24 mouse cellular contexts compared by ENCODE assay signal in the genomic region with DNA sequence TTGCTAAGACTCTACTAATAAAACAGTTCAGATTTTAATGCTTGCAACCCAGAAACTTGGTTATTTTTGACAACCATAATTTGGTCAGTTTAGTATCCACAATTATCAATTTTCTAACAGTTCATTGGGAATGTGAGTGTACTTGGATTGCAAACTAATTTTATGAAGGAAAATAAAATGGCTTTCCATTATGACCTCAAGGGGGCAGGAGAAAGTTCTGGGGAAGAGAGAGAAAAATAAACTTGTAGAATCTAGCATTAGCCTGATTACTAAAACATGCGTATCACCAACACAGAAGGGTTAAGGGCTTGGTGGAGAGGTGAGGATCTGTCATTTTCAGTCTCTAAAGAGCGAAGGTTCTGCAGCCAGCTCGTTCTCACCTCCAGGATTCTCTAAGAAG.
DNase-seq lines count a peak whose midpoint lies in the region; ATAC-seq and TF ChIP-seq lines count a peak whose summit lies in the region.
"Had no signal": no experiment of that assay in that cellular context is flagged by ENCODE, and none has a peak within 500 bp of the region (broad histone marks: within the 10 kb centered on the region; RNA-seq: fewer than 3 reads in every experiment).

No protein-coding gene starts in this region.

- H3K4me3 ChIP-seq in intestine, postnatal 0 days (ENCODE audit: low read depth, low read length), result no peak overlapping the region
- H3K4me3 ChIP-seq in intestine, embryonic 16.5 days (ENCODE audit: low read length), result no peak overlapping the region
- H3K4me3 ChIP-seq in liver, postnatal 0 days (ENCODE audit: low read depth, low read length), result no peak overlapping the region
- H3K4me3 ChIP-seq in liver, embryonic 11.5 days (ENCODE audit: low read depth, low read length), result no peak overlapping the region
- H3K4me3 ChIP-seq: embryonic facial prominence, embryonic 13.5 days; erythroblast, embryonic 14.5 days; forebrain, embryonic 12.5 days; hindbrain, embryonic 15.5 days; limb, embryonic 15.5 days; liver, embryonic 15.5 days; midbrain, embryonic 10.5 days; neural tube, embryonic 15.5 days had no signal

- no peaks in the 10 kb centered on the region for H3K36me3 ChIP-seq in intestine, postnatal 0 days (ENCODE audit: control insufficient read depth, insufficient read depth)
- no peaks in the 10 kb centered on the region for H3K36me3 ChIP-seq in intestine, embryonic 16.5 days (ENCODE audit: control insufficient read depth, insufficient read depth, low read length)
- H3K36me3 ChIP-seq in liver, postnatal 0 days (replicated peaks; ENCODE audit: insufficient read depth, low read length), result no peaks in the 10 kb centered on the region
- no peaks in the 10 kb centered on the region for H3K36me3 ChIP-seq in liver, embryonic 11.5 days (ENCODE audit: control insufficient read depth, insufficient read depth, low read length)
- H3K36me3 ChIP-seq: embryonic facial prominence, embryonic 13.5 days; forebrain, embryonic 12.5 days; hindbrain, embryonic 15.5 days; limb, embryonic 15.5 days; liver, embryonic 15.5 days; midbrain, embryonic 10.5 days; neural tube, embryonic 15.5 days had no signal

- H3K27me3 ChIP-seq in intestine, postnatal 0 days (replicated peaks; ENCODE audit: control insufficient read depth, insufficient read depth, low read length), result no peaks in the 10 kb centered on the region
- H3K27me3 ChIP-seq in intestine, embryonic 16.5 days (replicated peaks; ENCODE audit: control insufficient read depth, insufficient read depth, low read length), result no peaks in the 10 kb centered on the region
- H3K27me3 ChIP-seq in liver, postnatal 0 days (ENCODE audit: insufficient read depth, low read length), result no peaks in the 10 kb centered on the region
- no peaks in the 10 kb centered on the region for H3K27me3 ChIP-seq in liver, embryonic 11.5 days (replicated peaks; ENCODE audit: control insufficient read depth, insufficient read depth, low read length)
- H3K27me3 ChIP-seq: embryonic facial prominence, embryonic 13.5 days; forebrain, embryonic 12.5 days; hindbrain, embryonic 15.5 days; limb, embryonic 15.5 days; liver, embryonic 15.5 days; neural tube, embryonic 15.5 days had no signal

- DNase-seq in liver, postnatal 0 days, result no peak
- DNase-seq in liver, embryonic 11.5 days (ENCODE audit: low spot score), result no peak
- peak; percentile 2 for DNase-seq in 3T3-L1 (ENCODE audit: low read depth, low spot score)
- DNase-seq in A20 (ENCODE audit: low read depth, low spot score), result peak; percentile 8
- no peak for DNase-seq in frontal cortex, postnatal 25 days (ENCODE audit: low spot score in 2 of 2)
- DNase-seq in retina, embryonic 14.5 days (ENCODE audit: low spot score), result no peak
- DNase-seq: adrenal gland, postnatal 25 days; cerebellum, adult 8-10 months; cerebellum, postnatal 36 days; embryo, embryonic 11 days; heart, postnatal 4 days; kidney, adult 11 months; kidney, postnatal 36 days; left cerebral cortex, postnatal 4 days had no signal

- no peaks in the 10 kb centered on the region for H3K9me3 ChIP-seq in intestine, postnatal 0 days (ENCODE audit: control insufficient read depth)
- no peaks in the 10 kb centered on the region for H3K9me3 ChIP-seq in intestine, embryonic 16.5 days (ENCODE audit: control insufficient read depth, low read length)
- H3K9me3 ChIP-seq in liver, postnatal 0 days (ENCODE audit: low read length), result no peaks in the 10 kb centered on the region
- no peaks in the 10 kb centered on the region for H3K9me3 ChIP-seq in liver, embryonic 11.5 days (ENCODE audit: control insufficient read depth, low read length)
- H3K9me3 ChIP-seq: embryonic facial prominence, embryonic 13.5 days; forebrain, embryonic 12.5 days; hindbrain, embryonic 15.5 days; limb, embryonic 15.5 days; liver, embryonic 15.5 days; midbrain, embryonic 10.5 days; neural tube, embryonic 15.5 days had no signal

- no peak overlapping the region for H3K9ac ChIP-seq in intestine, postnatal 0 days (ENCODE audit: low read depth, low read length)
- no peak overlapping the region for H3K9ac ChIP-seq in intestine, embryonic 16.5 days (ENCODE audit: low read depth, low read length)
- H3K9ac ChIP-seq in liver, postnatal 0 days (replicated peaks), result no peak overlapping the region
- H3K9ac ChIP-seq in liver, embryonic 11.5 days (ENCODE audit: low read depth, low read length), result no peak overlapping the region
- H3K9ac ChIP-seq: embryonic facial prominence, embryonic 13.5 days; forebrain, embryonic 12.5 days; hindbrain, embryonic 15.5 days; limb, embryonic 15.5 days; liver, embryonic 15.5 days; neural tube, embryonic 15.5 days had no signal

- no peak overlapping the region for H3K4me2 ChIP-seq in intestine, postnatal 0 days (replicated peaks; ENCODE audit: low read depth)
- no peak overlapping the region for H3K4me2 ChIP-seq in intestine, embryonic 16.5 days (ENCODE audit: low read depth, low read length)
- H3K4me2 ChIP-seq in liver, postnatal 0 days (ENCODE audit: low read depth, low read length), result no peak overlapping the region
- H3K4me2 ChIP-seq in liver, embryonic 11.5 days, result no peak overlapping the region
- H3K4me2 ChIP-seq: embryonic facial prominence, embryonic 13.5 days; forebrain, embryonic 12.5 days; hindbrain, embryonic 15.5 days; limb, embryonic 15.5 days; liver, embryonic 15.5 days; neural tube, embryonic 15.5 days had no signal

- no peak for TF ChIP-seq EP300 in liver, postnatal 0 days (IDR thresholded peaks at IDR 0.05; ENCODE audit: low read depth)

- WGBS in intestine, postnatal 0 days, result 85% methylated on average over 3 of the region's 3 CpGs
- WGBS in intestine, embryonic 16.5 days, result 88% methylated on average over 3 of the region's 3 CpGs
- 68% methylated on average over 3 of the region's 3 CpGs for WGBS in liver, postnatal 0 days (ENCODE audit: insufficient replicate concordance)
- WGBS in liver, embryonic 11.5 days, result 73% methylated on average over 3 of the region's 3 CpGs

- no peak for ATAC-seq in intestine, postnatal 0 days
- ATAC-seq in intestine, embryonic 16.5 days, result no peak
- ATAC-seq in liver, postnatal 0 days, result no peak
- no peak for ATAC-seq in liver, embryonic 11.5 days (replicated peaks; ENCODE audit: low FRiP score)

- no peak overlapping the region for H3K27ac ChIP-seq in intestine, postnatal 0 days (ENCODE audit: low read depth, low read length)
- no peak overlapping the region for H3K27ac ChIP-seq in intestine, embryonic 16.5 days (ENCODE audit: low read length)
- no peak overlapping the region for H3K27ac ChIP-seq in liver, postnatal 0 days (ENCODE audit: low read depth)
- H3K27ac ChIP-seq in liver, embryonic 11.5 days (ENCODE audit: low read depth, low read length), result no peak overlapping the region
- H3K27ac ChIP-seq: embryonic facial prominence, embryonic 13.5 days; forebrain, embryonic 12.5 days; hindbrain, embryonic 15.5 days; limb, embryonic 15.5 days; liver, embryonic 15.5 days; midbrain, embryonic 10.5 days; neural tube, embryonic 15.5 days had no signal

- peak; percentile 53 for TF ChIP-seq CTCF in intestine, postnatal 0 days (IDR thresholded peaks at IDR 0.05; ENCODE audit: low read depth)
- TF ChIP-seq CTCF in liver, postnatal 0 days (IDR thresholded peaks at IDR 0.05; ENCODE audit: low read depth), result peak; percentile 32

- H3K4me1 ChIP-seq in intestine, postnatal 0 days (replicated peaks; ENCODE audit: control insufficient read depth, insufficient read depth, low read length), result no peaks in the 10 kb centered on the region
- H3K4me1 ChIP-seq in intestine, embryonic 16.5 days (ENCODE audit: control insufficient read depth, insufficient read depth, low read length), result no peaks in the 10 kb centered on the region
- H3K4me1 ChIP-seq in liver, postnatal 0 days (ENCODE audit: insufficient read depth), result no peaks in the 10 kb centered on the region
- H3K4me1 ChIP-seq in liver, embryonic 11.5 days (replicated peaks; ENCODE audit: control insufficient read depth, insufficient read depth, low read length), result no peaks in the 10 kb centered on the region
- H3K4me1 ChIP-seq: forebrain, embryonic 12.5 days; hindbrain, embryonic 15.5 days; limb, embryonic 15.5 days; liver, embryonic 15.5 days; midbrain, embryonic 10.5 days; neural tube, embryonic 15.5 days had no signal

Comparison
In these comparisons a context has a peak if more than half of its experiments do, and no peak if none do; other contexts are left out.
1. DNase-seq: peak in 3T3-L1 (single experiment) and A20 (single experiment); none in liver, postnatal 0 days (single experiment), liver, embryonic 11.5 days (single experiment), frontal cortex, postnatal 25 days (0 of 2) and retina, embryonic 14.5 days (single experiment).